Mouse (Mus musculus): ENCODE measurements around the gene Igsf21. TPM values are rescaled to one million over a fixed set of nuclear protein-coding genes. Genes with fewer than 3 reads are reported as not detected.

Gene Igsf21
- polyA plus RNA-seq, 1 experiment from 2014 or later: 109 TPM

DNA sequence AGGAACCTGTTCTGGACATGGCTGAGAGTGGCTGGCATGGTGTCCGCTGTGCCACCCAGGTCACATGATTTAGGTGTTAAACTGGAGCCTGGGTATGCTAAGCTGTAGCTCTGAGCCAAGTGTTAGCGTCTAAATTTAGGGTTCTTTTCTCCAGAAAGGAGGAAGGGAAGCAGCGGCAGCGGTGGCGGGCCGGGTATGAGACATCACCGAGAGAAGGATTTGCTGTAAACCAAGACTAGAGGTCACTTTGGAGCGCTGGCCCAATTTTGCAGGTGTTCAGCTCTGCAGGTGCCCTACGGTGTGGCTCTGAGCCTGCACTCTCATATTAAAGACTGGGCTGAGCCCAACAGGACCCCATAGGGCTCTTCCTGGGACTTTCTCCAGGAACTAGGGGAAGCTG lies 57.0 kb downstream of the Igsf21 start:
- 84% methylated on average over 9 of the region's 9 CpGs for WGBS
- Histone ChIP-seq H3K4me1 (ENCODE audit: control insufficient read depth, insufficient read depth, low read depth, low read length) (peaks cover 19% of the 10 kb centered on the region), H3K4me2 (ENCODE audit: low read length) (no peak overlapping the region), H3K9ac (ENCODE audit: low read depth, low read length) (no peak overlapping the region), H3K36me3 (ENCODE audit: control insufficient read depth, insufficient read depth, low read length) (no peaks in the 10 kb centered on the region), H3K4me3 (ENCODE audit: low read length) (no peak overlapping the region), H3K9me3 (ENCODE audit: control insufficient read depth, low read length) (no peaks in the 10 kb centered on the region), H3K27me3 (replicated peaks; ENCODE audit: control insufficient read depth, insufficient read depth, low read length) (no peaks in the 10 kb centered on the region), H3K27ac (ENCODE audit: low read depth, low read length) (no peak overlapping the region)
- no peak for ATAC-seq

DNA sequence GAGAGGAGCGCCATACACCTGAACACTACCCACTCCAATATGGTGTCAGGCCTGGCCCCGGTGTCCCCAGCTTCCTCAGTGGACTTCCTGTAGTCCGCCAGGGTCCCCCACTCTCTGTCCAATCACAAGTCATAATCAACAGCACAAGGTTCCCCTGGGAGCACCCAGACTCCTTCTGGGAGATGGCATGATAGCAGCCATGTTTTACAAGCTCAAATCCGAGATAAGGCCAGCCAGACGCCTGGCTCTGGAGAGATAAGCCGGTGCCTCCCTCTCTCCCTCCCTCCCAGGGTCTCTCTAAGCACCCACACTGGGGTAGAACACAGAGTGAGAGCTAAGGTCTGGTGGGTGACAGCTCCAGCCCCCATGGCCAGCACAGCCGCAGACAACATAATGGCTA lies 58.0 kb downstream of the Igsf21 start:
- Histone ChIP-seq H3K27ac (ENCODE audit: low read depth, low read length) (no peak overlapping the region), H3K27me3 (replicated peaks; ENCODE audit: control insufficient read depth, insufficient read depth, low read length) (no peaks in the 10 kb centered on the region), H3K36me3 (ENCODE audit: control insufficient read depth, insufficient read depth, low read length) (no peaks in the 10 kb centered on the region), H3K9ac (ENCODE audit: low read depth, low read length) (no peak overlapping the region), H3K4me1 (ENCODE audit: control insufficient read depth, insufficient read depth, low read depth, low read length) (peaks cover 19% of the 10 kb centered on the region), H3K4me3 (ENCODE audit: low read length) (no peak overlapping the region), H3K4me2 (ENCODE audit: low read length) (no peak overlapping the region), H3K9me3 (ENCODE audit: control insufficient read depth, low read length) (no peaks in the 10 kb centered on the region)
- WGBS: 78% methylated on average over 7 of the region's 7 CpGs
- no peak for ATAC-seq

DNA sequence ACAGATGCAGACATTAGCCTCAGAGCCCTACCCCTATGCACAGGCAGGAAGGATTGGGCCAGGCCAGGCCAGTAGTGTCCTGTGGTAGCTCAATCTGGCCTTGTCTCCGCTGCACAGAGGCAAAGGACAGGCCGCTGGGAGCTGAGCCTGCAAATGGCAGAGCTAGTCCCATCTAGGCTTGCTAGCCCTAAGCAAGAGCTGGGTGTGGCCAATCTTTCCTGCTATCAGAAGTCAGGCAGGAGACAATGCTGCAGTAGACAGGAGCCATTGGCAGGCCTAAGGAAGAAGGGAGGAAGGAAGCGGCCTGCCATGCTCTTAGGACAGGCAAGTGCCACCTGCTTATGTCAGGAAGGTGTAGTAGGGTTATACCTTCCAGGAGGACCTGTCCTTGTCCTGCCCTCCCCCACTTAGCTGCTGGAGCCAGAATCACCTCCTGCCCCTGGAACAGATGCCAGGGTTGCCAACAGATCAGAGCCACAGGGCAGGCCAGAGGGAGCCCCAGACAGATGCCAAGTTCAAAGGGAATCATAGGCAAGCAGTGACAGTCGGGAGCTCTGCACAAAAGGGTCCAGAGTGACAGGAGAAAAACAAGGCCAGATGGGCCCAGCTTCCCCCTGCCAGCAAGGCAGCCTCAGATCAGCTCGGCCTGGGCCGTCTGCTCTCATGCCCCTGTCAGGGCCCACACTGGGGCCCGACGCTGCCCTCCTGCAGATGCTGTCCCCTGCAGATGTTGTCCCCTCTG lies 59.0 kb downstream of the Igsf21 start:
- Histone ChIP-seq H3K9me3 (ENCODE audit: control insufficient read depth, low read length) (no peaks in the 10 kb centered on the region), H3K9ac (ENCODE audit: low read depth, low read length) (peak overlapping the region; percentile 1; the same call in 1 of the 2 replicates), H3K4me1 (ENCODE audit: control insufficient read depth, insufficient read depth, low read depth, low read length) (peaks cover 19% of the 10 kb centered on the region), H3K4me2 (ENCODE audit: low read length) (no peak overlapping the region), H3K27me3 (replicated peaks; ENCODE audit: control insufficient read depth, insufficient read depth, low read length) (no peaks in the 10 kb centered on the region), H3K36me3 (ENCODE audit: control insufficient read depth, insufficient read depth, low read length) (no peaks in the 10 kb centered on the region), H3K4me3 (ENCODE audit: low read length) (no peak overlapping the region), H3K27ac (ENCODE audit: low read depth, low read length) (peak overlapping the region; percentile 67)
- 52% methylated on average over 8 of the region's 8 CpGs for WGBS
- ATAC-seq: peak; percentile 52

DNA sequence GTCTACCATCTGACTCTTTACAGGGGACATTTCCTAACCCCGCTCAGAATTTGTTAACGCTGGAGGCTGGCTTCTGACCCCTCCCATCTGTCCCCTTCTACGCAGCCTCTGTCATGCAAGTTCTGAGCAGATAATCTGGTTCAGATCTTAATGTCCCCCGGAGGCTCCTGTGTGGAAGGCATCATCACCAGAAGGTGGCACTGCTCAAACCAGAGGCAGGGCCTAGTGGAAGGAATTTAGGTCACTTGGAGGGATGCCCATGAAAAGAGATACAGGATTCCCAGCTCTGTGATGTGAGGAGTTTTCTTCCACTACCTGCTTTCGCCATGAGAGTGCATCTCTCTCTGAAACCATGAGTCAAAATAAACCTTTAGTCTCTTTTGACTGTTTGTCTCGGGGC lies 67.0 kb downstream of the Igsf21 start:
- H3K9ac ChIP-seq (ENCODE audit: low read depth, low read length): no peak overlapping the region
- H3K4me3 ChIP-seq (ENCODE audit: low read length): no peak overlapping the region
- H3K36me3 ChIP-seq (ENCODE audit: control insufficient read depth, insufficient read depth, low read length): no peaks in the 10 kb centered on the region
- ATAC-seq: no peak
- H3K27ac ChIP-seq (ENCODE audit: low read depth, low read length): no peak overlapping the region
- no peak overlapping the region for H3K4me2 ChIP-seq (ENCODE audit: low read length)
- 60% methylated on average over 6 of the region's 6 CpGs for WGBS
- no peaks in the 10 kb centered on the region for H3K9me3 ChIP-seq (ENCODE audit: control insufficient read depth, low read length)
- H3K27me3 ChIP-seq (replicated peaks; ENCODE audit: control insufficient read depth, insufficient read depth, low read length): no peaks in the 10 kb centered on the region
- no peaks in the 10 kb centered on the region for H3K4me1 ChIP-seq (ENCODE audit: control insufficient read depth, insufficient read depth, low read depth, low read length)

DNA sequence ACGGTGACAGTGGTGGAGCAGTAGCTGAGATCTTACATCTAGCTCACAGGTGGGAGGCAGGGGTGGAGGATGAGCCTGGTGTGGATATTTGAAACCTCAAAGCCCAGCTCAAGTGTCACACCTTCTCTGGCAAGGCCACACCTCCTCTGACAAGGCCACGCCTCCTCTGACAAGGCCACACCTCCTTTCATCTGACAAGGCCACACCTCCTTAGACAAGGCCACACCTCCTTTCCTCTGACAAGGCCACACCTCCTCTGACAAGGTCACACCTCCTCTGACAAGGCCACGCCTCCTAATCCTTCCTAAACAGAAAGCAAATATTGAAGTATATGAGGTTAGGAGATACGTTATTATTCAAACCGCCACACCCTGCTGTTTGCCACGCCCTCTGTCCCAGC lies 69.5 kb downstream of the Igsf21 start:
- H3K4me1 ChIP-seq (ENCODE audit: control insufficient read depth, insufficient read depth, low read depth, low read length): no peaks in the 10 kb centered on the region; the same call in 1 of the 2 replicates
- no peak for ATAC-seq
- H3K27me3 ChIP-seq (replicated peaks; ENCODE audit: control insufficient read depth, insufficient read depth, low read length): no peaks in the 10 kb centered on the region
- H3K27ac ChIP-seq (ENCODE audit: low read depth, low read length): no peak overlapping the region
- no peak overlapping the region for H3K4me3 ChIP-seq (ENCODE audit: low read length)
- no peak overlapping the region for H3K4me2 ChIP-seq (ENCODE audit: low read length)
- WGBS: 91% methylated on average over 6 of the region's 6 CpGs
- no peaks in the 10 kb centered on the region for H3K9me3 ChIP-seq (ENCODE audit: control insufficient read depth, low read length)
- no peaks in the 10 kb centered on the region for H3K36me3 ChIP-seq (ENCODE audit: control insufficient read depth, insufficient read depth, low read length)
- H3K9ac ChIP-seq (ENCODE audit: low read depth, low read length): no peak overlapping the region

DNA sequence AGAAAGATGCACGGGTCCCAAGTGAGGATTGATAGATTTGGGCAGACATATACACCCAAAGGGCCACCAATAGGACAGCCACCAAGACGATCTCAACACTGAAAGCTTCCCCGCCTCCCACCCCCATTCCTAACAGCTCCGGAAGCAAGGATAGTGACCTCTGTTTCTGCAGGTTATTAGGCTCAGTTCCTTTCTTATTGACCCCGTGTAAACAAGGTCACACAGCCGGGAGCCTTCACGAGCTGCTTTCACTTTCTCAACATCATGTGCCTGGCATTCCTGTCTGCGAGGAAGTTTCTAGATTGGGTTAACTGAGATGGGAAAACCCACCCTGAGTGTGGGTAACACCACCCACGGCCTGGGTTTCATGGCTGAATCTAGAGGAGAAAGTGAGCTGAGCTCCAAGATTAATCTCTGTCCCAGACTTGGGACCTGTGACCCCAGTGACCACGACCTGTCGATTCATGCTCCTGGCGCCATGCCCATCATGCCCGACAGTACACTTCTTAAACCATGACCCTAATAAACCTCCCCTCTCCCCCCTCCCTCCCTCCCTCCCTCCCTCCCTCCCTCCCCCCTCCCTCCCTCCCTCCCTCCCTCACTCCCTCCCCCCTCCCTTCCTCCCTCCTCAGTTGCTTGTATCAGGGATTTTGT lies 72.7 kb downstream of the Igsf21 start:
- H3K4me3 ChIP-seq (ENCODE audit: low read length): no peak overlapping the region
- no peak for ATAC-seq
- no peaks in the 10 kb centered on the region for H3K27me3 ChIP-seq (replicated peaks; ENCODE audit: control insufficient read depth, insufficient read depth, low read length)
- H3K9me3 ChIP-seq (ENCODE audit: control insufficient read depth, low read length): no peaks in the 10 kb centered on the region
- H3K4me2 ChIP-seq (ENCODE audit: low read length): no peak overlapping the region
- no peak overlapping the region for H3K27ac ChIP-seq (ENCODE audit: low read depth, low read length)
- H3K4me1 ChIP-seq (ENCODE audit: control insufficient read depth, insufficient read depth, low read depth, low read length): no peaks in the 10 kb centered on the region; the same call in 1 of the 2 replicates
- 46% methylated on average over 13 of the region's 13 CpGs for WGBS
- no peaks in the 10 kb centered on the region for H3K36me3 ChIP-seq (ENCODE audit: control insufficient read depth, insufficient read depth, low read length)
- no peak overlapping the region for H3K9ac ChIP-seq (ENCODE audit: low read depth, low read length)

DNA sequence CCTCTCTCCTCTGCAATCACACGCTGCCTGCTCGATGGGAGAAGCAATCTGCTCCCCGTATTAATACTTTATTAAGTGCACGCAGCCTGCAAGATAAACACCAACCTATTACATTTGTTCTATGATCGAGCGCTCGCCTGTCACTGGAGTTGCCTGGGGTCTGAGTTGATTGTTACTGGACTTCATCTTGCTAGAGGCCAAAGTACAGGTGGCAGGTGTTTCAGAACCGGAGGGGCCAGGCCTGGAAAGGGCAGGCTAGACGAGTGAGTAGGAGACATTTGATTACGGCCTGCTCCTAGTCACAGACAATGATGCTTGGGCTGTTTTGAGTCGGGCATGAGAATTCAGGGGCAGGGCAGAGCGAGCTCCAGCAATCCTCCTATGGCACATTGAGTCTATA lies 73.5 kb downstream of the Igsf21 start:
- 46% methylated on average over 12 of the region's 12 CpGs for WGBS
- H3K9ac ChIP-seq (ENCODE audit: low read depth, low read length): no peak overlapping the region
- H3K27ac ChIP-seq (ENCODE audit: low read depth, low read length): no peak overlapping the region

DNA sequence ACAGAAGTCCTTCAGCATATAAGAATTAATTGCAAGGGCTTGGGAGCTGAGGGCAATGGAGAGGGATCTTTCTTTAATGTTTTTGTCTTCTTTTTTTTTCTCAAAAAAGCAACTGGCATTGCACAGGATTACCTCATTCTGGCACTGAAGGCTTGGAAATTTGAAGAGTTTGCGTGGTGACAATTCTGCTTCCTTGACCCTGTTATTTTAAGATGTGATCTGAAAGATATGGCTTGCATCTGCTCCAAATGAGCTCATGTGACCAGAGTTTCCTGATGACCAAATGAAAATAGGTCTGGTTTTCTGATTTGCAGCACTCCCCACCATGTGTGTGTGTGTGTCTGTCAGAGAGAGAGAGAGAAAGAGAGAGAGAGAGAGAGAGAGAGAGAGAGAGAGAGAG lies 74.7 kb downstream of the Igsf21 start:
- H3K27me3 ChIP-seq (replicated peaks; ENCODE audit: control insufficient read depth, insufficient read depth, low read length): no peaks in the 10 kb centered on the region
- no peak overlapping the region for H3K4me2 ChIP-seq (ENCODE audit: low read length)
- no peak overlapping the region for H3K9ac ChIP-seq (ENCODE audit: low read depth, low read length)
- WGBS: 69% methylated on average over 1 of the region's 1 CpGs
- peaks cover 6% of the 10 kb centered on the region for H3K4me1 ChIP-seq (ENCODE audit: control insufficient read depth, insufficient read depth, low read depth, low read length)
- no peak overlapping the region for H3K4me3 ChIP-seq (ENCODE audit: low read length)
- no peaks in the 10 kb centered on the region for H3K36me3 ChIP-seq (ENCODE audit: control insufficient read depth, insufficient read depth, low read length)
- no peak for ATAC-seq
- no peaks in the 10 kb centered on the region for H3K9me3 ChIP-seq (ENCODE audit: control insufficient read depth, low read length)
- no peak overlapping the region for H3K27ac ChIP-seq (ENCODE audit: low read depth, low read length)

More for the DNA sequence above, 73.5 kb downstream of the Igsf21 start:
- Histone ChIP-seq H3K4me2 (ENCODE audit: low read length) (no peak overlapping the region), H3K9me3 (ENCODE audit: control insufficient read depth, low read length) (no peaks in the 10 kb centered on the region), H3K36me3 (ENCODE audit: control insufficient read depth, insufficient read depth, low read length) (no peaks in the 10 kb centered on the region), H3K4me3 (ENCODE audit: low read length) (no peak overlapping the region), H3K27me3 (replicated peaks; ENCODE audit: control insufficient read depth, insufficient read depth, low read length) (no peaks in the 10 kb centered on the region), H3K4me1 (ENCODE audit: control insufficient read depth, insufficient read depth, low read depth, low read length) (peaks cover 2% of the 10 kb centered on the region)
- ATAC-seq: no peak

DNA sequence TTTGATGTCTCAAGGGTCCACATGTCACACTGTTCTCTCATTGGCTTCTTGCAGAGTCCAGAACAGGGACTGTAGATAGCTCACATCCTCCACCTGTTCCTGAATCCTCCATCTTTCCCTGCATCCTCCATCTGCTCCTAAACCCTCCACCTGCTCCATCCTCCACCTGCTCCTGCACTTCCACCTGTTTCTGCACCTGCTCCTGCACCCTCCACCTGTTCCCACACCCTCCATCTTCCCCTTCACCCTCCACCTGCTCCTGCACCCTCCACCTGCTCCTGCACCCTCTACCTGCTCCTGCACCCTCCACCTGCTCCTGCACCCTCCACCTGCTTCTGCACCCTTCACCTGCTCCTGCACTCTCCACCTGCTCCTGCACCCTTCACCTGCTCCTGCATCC lies 75.4 kb downstream of the Igsf21 start:
- Histone ChIP-seq H3K36me3 (ENCODE audit: control insufficient read depth, insufficient read depth, low read length) (no peaks in the 10 kb centered on the region), H3K9me3 (ENCODE audit: control insufficient read depth, low read length) (no peaks in the 10 kb centered on the region), H3K9ac (ENCODE audit: low read depth, low read length) (no peak overlapping the region), H3K27ac (ENCODE audit: low read depth, low read length) (no peak overlapping the region), H3K27me3 (replicated peaks; ENCODE audit: control insufficient read depth, insufficient read depth, low read length) (no peaks in the 10 kb centered on the region), H3K4me2 (ENCODE audit: low read length) (no peak overlapping the region), H3K4me1 (ENCODE audit: control insufficient read depth, insufficient read depth, low read depth, low read length) (peaks cover 6% of the 10 kb centered on the region), H3K4me3 (ENCODE audit: low read length) (no peak overlapping the region)
- no peak for ATAC-seq

All from hindbrain, embryonic 16.5 days (tissue).